Mouse (Mus musculus) hindbrain, embryonic 10.5 days (tissue): ENCODE results near the gene Rnf43. TPM values are rescaled to one million over a fixed set of nuclear protein-coding genes. Genes with fewer than 3 reads are reported as not detected.

Experiments
- DNase-seq: peaks from one replicate; pipeline ENCODE4 v3.0.0-alpha.2; 2017; ENCODE audit warnings: low spot score
- H3K27ac ChIP-seq: fragments of 300-500 bp; sonication (generic); 2 replicates; pipeline ENCODE4 v1.5.1; 2016; ENCODE audit warnings: mild to moderate bottlenecking, moderate library complexity
- H3K27me3 ChIP-seq: fragments of 300-500 bp; sonication (generic); 2 replicates; pipeline ENCODE4 v1.6.1; 2016; ENCODE audit warnings: mild to moderate bottlenecking; ENCODE audit not compliant: poor library complexity, insufficient read depth, severe bottlenecking
- H3K36me3 ChIP-seq: fragments of 300-500 bp; sonication (generic); 2 replicates; pipeline ENCODE4 v1.6.1; 2016; ENCODE audit warnings: mild to moderate bottlenecking, moderate library complexity
- H3K4me1 ChIP-seq: fragments of 300-500 bp; sonication (generic); replicated peaks from 2 replicates; pipeline ENCODE4 v1.6.1; 2016; ENCODE audit warnings: mild to moderate bottlenecking
- H3K4me3 ChIP-seq: fragments of 300-500 bp; sonication (generic); 2 replicates; pipeline ENCODE4 v1.5.1; 2016; ENCODE audit warnings: mild to moderate bottlenecking, moderate library complexity
- H3K9me3 ChIP-seq: fragments of 300-500 bp; sonication (generic); 2 replicates; pipeline ENCODE4 v1.6.1; 2016; ENCODE audit warnings: mild to moderate bottlenecking, moderate library complexity
- WGBS: fragments of 180-500 bp; shearing (Covaris S2); methylation state at CpG from one replicate; pipeline ENCODE4 v1.1.7; 2016; 5-methylcytosine and 5-hydroxymethylcytosine counted together
- polyA plus RNA-seq: library from polyadenylated mRNA; unstranded; fragments of >200 nt; fragmentation: Nextera tagmentation; extraction: Ambion mirVana; gene quantifications from 2 replicates; pipeline ENCODE4 v1.2.1, GENCODE M21; 2016

Gene Rnf43
- polyA plus RNA-seq, 1 experiment from 2014 or later = 0.90 TPM

DNA sequence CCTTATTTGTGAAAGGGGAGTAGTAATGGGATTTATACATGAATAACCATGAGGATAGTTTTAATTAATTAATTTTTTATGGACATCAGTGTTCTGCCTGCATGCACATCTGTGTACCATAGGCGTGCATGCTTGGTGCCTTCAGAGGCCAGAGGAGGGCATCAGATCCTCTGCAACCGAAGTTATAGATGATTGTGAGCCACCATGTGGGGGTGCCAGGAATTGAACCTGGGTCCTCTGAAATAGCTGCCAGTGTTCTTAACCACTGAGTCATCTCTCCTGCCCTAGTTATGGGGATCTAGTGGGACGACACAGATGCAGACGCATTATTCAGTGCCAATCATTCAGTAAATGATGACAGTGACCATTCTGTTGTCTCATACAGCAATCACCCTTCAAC lies 60.4 kb downstream of the Rnf43 start:
- Histone ChIP-seq H3K36me3 (no peaks in the 10 kb centered on the region), H3K4me1 (peaks cover 37% of the 10 kb centered on the region), H3K27ac (no peak overlapping the region), H3K27me3 (no peaks in the 10 kb centered on the region; the same call in 1 of the 2 replicates), H3K4me3 (no peak overlapping the region), H3K9me3 (no peaks in the 10 kb centered on the region)
- no peak for DNase-seq
- 87% methylated on average over 4 of the region's 4 CpGs for WGBS

DNA sequence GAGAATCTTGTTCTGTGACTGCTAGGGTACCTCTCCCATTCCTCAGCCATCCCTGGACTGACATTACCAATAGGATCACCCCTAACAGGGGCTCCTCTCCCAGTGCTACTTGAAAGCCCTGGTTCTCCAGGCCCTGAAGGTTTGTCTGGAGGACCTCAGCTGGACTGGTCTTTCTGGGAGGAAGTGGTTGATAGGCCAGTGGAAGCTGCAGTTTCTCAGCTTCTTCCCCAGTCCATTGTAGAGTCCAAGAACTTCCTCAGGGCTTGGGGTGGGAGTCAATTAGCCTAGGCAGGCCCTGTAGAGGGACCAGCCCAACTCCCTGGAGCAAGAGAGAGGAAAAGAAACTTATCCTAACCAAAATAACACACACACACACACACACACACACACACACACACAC lies 63.0 kb downstream of the Rnf43 start:
- H3K4me1 ChIP-seq = peaks cover 33% of the 10 kb centered on the region
- no peaks in the 10 kb centered on the region for H3K9me3 ChIP-seq
- peak overlapping the region; percentile 22; the same call in 1 of the 2 replicates for H3K4me3 ChIP-seq
- no peaks in the 10 kb centered on the region for H3K36me3 ChIP-seq
- H3K27me3 ChIP-seq = no peaks in the 10 kb centered on the region
- no peak for DNase-seq
- H3K27ac ChIP-seq = peak overlapping the region; percentile 84

DNA sequence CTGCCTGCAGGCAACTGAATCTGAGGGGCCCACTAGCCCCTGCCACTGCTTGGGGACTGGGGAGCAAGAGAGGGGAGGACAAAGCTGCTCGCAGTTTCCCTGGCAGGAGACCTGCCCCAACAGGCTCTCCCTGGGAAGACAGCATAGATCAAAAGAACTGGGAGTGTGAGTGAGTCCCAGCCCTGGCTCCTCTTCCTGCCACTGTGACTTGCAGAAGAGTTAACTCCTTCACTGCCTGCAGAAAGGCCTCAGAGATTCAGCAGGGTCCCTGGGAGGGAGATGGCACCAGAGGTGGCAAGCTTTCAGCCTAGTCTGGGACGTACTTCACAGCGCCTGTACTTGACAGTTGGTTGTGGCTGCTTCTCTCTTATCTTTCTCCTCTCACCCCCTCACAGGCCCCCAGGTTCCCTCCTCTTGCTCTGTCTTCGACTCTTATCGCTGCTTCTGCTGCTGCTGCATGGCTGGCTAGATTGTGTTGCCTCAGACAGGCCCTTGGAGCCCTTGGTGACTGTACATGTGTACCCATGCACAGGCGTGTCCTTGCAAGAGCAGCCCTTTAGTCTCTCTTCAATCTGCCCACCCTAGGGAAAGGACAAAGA lies 63.5 kb downstream of the Rnf43 start:
- H3K36me3 ChIP-seq = no peaks in the 10 kb centered on the region
- H3K27me3 ChIP-seq = no peaks in the 10 kb centered on the region
- H3K9me3 ChIP-seq = no peaks in the 10 kb centered on the region
- 23% methylated on average over 6 of the region's 6 CpGs for WGBS
- H3K4me1 ChIP-seq = peaks cover 35% of the 10 kb centered on the region
- peak overlapping the region; percentile 22; the same call in 1 of the 2 replicates for H3K4me3 ChIP-seq
- peak overlapping the region; percentile 84 for H3K27ac ChIP-seq
- peak; percentile 50 for DNase-seq

DNA sequence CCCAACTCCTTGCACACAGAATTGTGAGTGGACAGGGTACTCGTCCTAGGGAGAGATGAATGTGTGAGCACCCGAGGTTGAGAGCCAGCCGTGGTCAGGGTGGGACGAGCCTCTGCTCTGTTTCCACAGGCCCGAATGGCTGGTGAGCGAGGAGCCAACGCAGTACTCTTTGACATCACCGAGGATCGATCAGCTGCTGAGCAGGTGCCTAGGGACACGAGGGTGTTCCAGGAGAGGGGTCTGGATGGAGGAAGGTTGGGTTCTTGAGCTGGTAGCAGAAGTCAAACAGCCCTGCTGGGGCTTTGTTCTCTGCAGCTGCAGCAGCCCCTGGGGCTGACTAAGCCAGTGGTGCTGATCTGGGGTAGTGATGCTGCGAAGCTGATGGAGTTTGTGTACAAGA lies 64.5 kb downstream of the Rnf43 start:
- Histone ChIP-seq H3K9me3 (no peaks in the 10 kb centered on the region), H3K27ac (peak overlapping the region; percentile 84), H3K4me1 (peaks cover 42% of the 10 kb centered on the region), H3K27me3 (no peaks in the 10 kb centered on the region), H3K4me3 (no peak overlapping the region), H3K36me3 (no peaks in the 10 kb centered on the region)
- DNase-seq = no peak
- WGBS = 61% methylated on average over 11 of the region's 11 CpGs

DNA sequence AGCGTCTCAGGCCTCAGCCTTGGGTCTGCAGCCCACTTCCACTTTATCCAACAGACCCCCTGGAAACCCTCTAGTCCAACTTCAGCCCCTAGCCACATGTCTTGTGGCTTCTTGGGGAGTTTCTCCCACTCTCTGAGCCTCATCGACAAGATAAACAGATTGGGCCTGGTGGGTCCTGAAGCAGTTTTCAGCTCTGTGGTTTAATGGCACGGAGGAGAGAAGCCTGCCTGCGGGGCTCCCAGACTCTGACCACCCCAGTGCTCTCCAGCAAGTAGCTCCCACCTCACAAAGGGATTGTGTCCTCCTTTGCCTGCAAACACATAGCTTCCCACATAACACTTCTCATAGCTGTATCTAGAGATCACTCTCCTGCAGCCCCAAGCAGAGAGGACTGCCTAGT lies 64.9 kb downstream of the Rnf43 start:
- DNase-seq = no peak
- H3K36me3 ChIP-seq = no peaks in the 10 kb centered on the region
- H3K27ac ChIP-seq = peak overlapping the region; percentile 84
- H3K4me3 ChIP-seq = no peak overlapping the region
- 67% methylated on average over 4 of the region's 4 CpGs for WGBS
- H3K4me1 ChIP-seq = peaks cover 43% of the 10 kb centered on the region
- H3K9me3 ChIP-seq = no peaks in the 10 kb centered on the region
- H3K27me3 ChIP-seq = no peaks in the 10 kb centered on the region

DNA sequence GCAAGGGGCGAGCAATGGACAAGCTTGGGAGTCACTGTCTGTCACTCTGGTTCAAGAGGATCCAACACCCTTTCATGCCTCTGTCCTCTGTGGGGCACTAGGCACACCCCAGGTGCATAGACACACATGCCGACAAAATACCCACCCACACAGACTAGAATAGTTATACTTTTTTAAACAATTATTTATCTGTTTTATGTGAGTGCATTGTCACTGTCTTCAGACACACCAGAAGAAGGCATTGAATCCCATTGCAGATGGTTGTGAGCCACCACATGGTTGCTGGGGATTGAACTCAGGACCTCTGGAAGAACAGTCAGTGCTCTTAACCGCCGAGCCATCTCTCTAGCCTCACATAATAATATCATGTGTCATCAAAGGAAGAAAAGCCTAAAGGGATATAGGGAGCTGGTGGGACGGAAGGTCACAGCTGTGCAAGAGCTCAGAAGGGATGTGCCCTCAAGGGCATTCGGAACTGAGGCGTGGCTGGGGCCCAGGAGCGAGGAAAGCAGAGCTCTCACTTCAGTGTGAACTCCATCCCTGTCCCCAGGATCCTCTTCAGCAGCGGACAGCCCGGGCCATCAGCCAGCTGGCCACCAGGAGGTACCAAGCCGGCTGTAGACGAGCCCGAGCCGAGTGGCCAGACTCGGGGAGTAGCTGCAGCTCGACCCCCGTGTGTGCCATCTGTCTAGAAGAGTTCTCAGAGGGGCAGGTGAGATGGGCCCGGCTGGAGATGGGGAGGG lies 66.5 kb downstream of the Rnf43 start:
- H3K4me1 ChIP-seq = peaks cover 55% of the 10 kb centered on the region
- no peak for DNase-seq
- peaks cover 5% of the 10 kb centered on the region; the same call in 1 of the 2 replicates for H3K27me3 ChIP-seq
- no peaks in the 10 kb centered on the region for H3K9me3 ChIP-seq
- H3K4me3 ChIP-seq = no peak overlapping the region
- H3K27ac ChIP-seq = peak overlapping the region; percentile 19
- H3K36me3 ChIP-seq = no peaks in the 10 kb centered on the region
- 69% methylated on average over 18 of the region's 18 CpGs for WGBS

DNA sequence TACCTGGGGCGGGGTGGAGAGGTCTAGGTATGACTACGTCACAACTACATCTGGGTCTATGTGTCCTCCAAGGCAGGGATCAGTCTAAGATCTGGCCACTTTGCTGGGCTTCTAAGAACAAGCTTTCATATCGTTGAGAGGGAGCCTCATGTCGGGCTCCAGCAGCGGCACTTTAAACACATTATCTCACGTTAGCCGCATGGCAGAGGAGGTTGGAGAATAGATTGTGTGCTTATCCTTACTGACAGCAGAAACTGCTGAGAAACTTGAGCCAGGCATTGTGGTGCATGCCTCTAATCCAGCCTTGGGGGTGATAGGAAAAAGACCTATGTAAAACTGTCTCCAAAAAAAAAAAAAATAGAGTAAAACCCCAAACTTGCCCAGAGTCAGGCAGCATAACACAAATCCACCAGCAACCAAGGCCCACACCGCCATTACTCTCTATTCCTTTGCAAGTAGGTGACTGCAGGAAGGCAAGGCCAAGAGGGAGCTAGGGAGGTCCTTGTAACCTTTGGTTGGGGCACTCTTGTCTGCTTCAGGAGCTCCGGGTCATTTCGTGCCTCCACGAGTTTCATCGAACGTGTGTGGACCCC lies 67.2 kb downstream of the Rnf43 start:
- peaks cover 62% of the 10 kb centered on the region for H3K4me1 ChIP-seq
- DNase-seq = no peak
- no peaks in the 10 kb centered on the region for H3K9me3 ChIP-seq
- H3K27me3 ChIP-seq = peaks cover 11% of the 10 kb centered on the region
- WGBS = 91% methylated on average over 13 of the region's 13 CpGs
- no peak overlapping the region for H3K4me3 ChIP-seq
- no peaks in the 10 kb centered on the region for H3K36me3 ChIP-seq
- peak overlapping the region; percentile 40; the same call in 1 of the 2 replicates for H3K27ac ChIP-seq

DNA sequence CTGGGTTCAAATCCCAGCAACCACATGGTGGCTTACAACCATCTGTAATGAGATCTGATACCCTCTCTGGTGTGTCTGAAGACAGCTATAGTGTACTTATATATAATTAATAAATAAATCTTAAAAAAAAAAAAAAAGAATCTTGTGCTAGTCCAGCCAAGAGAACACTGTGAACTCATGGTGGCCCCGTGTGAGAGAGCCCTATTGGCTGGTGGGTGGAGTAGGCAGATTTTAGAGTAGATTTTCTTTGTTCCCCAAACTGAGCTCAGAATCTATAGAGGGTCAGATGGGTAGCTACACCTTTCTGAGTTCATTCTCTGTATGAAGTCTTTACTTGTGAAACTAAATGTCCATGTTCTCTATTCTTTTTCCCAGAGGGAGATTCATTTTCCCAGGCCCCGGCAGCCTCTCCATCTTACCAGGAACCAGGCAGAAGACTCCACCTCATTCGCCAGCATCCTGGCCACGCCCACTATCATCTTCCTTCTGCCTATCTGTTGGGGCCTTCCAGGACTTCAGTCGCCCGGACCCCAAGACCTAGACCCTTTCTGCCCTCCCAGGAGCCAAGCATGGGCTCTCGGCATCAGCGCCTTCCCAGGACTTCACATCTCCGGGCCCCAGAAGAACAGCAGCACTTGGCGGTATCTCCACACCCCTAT lies 68.3 kb downstream of the Rnf43 start:
- H3K36me3 ChIP-seq = no peaks in the 10 kb centered on the region
- no peak for DNase-seq
- H3K4me3 ChIP-seq = no peak overlapping the region
- no peak overlapping the region for H3K27ac ChIP-seq
- no peaks in the 10 kb centered on the region for H3K9me3 ChIP-seq
- H3K4me1 ChIP-seq = peaks cover 53% of the 10 kb centered on the region
- peaks cover 22% of the 10 kb centered on the region for H3K27me3 ChIP-seq
- WGBS = 73% methylated on average over 10 of the region's 10 CpGs

DNA sequence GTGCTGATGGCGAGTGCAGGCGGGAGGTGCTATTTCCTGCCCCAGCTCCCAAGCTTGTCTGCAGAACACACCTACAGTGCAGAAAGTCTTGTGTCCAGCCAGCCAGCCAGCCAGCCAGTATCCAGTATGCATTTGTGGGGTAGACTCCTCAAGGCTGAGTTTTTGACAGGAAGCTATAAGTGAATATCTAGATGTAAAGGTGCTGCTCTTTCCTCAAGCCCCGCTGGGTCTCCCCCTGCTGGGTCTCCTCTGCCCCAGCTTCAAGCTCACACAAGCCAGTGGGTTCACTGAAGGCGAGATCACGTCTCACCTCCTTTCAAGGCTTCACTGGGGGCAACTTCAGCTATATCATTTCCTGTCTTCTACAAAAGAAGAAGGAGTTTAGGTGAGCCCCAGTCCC lies 71.8 kb downstream of the Rnf43 start:
- Histone ChIP-seq H3K4me1 (peaks cover 55% of the 10 kb centered on the region), H3K36me3 (peaks cover 3% of the 10 kb centered on the region), H3K27ac (peak overlapping the region; percentile 78), H3K9me3 (no peaks in the 10 kb centered on the region), H3K27me3 (peaks cover 26% of the 10 kb centered on the region), H3K4me3 (peak overlapping the region; percentile 43)
- WGBS = 43% methylated on average over 5 of the region's 5 CpGs
- no peak for DNase-seq

DNA sequence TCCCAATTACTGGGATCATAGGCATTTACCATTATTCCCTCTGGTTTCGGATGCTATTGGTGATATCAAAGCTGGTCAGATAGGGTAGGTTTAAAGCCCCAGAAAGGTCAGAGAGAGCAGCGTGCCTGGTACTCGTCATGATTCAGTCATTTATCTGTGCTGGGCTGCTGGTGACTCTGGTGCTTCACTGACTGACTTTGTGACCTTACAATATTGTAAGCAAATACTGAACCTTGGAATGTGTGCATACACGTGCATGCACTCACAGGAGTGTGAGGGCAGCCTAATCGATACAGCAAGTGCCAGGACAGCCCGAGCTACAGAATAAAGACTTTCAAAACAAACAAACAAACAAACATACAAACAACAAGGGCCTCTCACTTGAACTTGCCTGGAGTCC lies 73.2 kb downstream of the Rnf43 start:
- no peak overlapping the region for H3K27ac ChIP-seq
- H3K4me3 ChIP-seq = no peak overlapping the region; the same call in 1 of the 2 replicates

DNA sequence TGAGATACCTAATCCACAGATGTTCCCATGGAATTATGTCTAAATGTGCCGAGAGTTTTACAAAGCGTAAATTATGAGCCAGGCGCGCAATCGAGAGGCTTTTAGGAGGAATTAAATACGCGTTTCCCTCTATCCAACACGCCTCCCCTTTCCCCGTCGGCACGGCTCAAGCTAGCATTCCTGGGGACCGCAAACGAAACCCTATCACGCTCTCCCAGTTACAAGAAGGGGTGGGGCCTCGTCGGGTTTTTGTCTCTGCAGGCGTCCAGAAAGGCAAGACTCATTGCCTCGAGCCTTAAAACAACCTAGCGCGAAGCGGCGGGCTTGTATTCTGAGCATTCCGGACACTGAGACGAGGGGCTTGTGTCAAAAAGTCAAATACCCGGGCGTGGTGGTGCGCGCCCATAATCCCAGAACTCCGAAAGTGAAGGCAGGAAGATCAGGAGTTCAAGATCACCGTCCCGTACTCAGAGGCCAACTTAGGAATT lies 74.2 kb downstream of the Rnf43 start:
- H3K36me3 ChIP-seq = peaks cover 25% of the 10 kb centered on the region
- peak overlapping the region; percentile 84 for H3K4me3 ChIP-seq
- H3K27me3 ChIP-seq = peaks cover 26% of the 10 kb centered on the region
- peak; percentile 70 for DNase-seq
- WGBS = 3% methylated on average over 31 of the region's 31 CpGs
- H3K27ac ChIP-seq = peak overlapping the region; percentile 92
- peaks cover 49% of the 10 kb centered on the region for H3K4me1 ChIP-seq
- H3K9me3 ChIP-seq = no peaks in the 10 kb centered on the region

More for the DNA sequence above, 73.2 kb downstream of the Rnf43 start:
- DNase-seq = no peak
- H3K9me3 ChIP-seq = no peaks in the 10 kb centered on the region
- H3K36me3 ChIP-seq = peaks cover 16% of the 10 kb centered on the region
- peaks cover 26% of the 10 kb centered on the region for H3K27me3 ChIP-seq
- peaks cover 54% of the 10 kb centered on the region for H3K4me1 ChIP-seq
- WGBS = 83% methylated on average over 6 of the region's 6 CpGs

DNA sequence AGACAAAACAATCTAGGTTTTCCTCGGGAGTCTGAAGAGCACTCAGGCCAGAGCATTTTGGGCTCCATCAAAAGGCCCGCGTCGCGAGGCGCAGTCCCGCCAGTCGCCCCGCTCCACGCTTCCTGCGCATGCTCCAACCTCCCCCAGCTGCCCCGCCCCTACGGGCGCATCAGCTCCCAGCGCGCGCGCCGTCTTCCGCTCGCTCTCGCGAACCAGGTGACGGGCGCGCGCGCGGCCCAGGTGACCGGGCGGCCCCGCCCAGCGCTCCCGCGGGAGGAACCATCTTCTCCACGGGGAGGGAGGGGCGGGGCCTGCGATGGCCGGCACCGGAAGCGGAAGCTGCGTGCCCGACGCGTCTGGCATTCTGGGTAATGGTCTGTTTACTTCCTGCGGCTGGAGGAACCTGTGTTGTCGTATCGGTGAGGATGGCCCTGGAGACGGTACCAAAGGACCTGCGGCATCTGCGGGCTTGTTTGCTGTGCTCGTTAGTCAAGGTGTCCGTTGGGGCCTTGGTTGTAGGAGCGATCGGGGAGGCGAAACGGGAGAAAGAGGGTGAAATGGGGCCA lies 74.7 kb downstream of the Rnf43 start, which contains the start of gene Supt4a:
Gene Supt4a (plus strand): TSS at position 378 of the 566 bp plus-strand sequence.
- Histone ChIP-seq H3K4me1 (peaks cover 45% of the 10 kb centered on the region), H3K27me3 (peaks cover 26% of the 10 kb centered on the region), H3K9me3 (no peaks in the 10 kb centered on the region), H3K36me3 (peaks cover 31% of the 10 kb centered on the region), H3K27ac (peak within 1 kb of the TSS; percentile 92), H3K4me3 (peak within 1 kb of the TSS; percentile 84)
- WGBS = under 1% methylated on average over 57 of the region's 57 CpGs
- DNase-seq = peak; percentile 95
